Mouse (Mus musculus): ENCODE data around the gene Gm11983.

DNA sequence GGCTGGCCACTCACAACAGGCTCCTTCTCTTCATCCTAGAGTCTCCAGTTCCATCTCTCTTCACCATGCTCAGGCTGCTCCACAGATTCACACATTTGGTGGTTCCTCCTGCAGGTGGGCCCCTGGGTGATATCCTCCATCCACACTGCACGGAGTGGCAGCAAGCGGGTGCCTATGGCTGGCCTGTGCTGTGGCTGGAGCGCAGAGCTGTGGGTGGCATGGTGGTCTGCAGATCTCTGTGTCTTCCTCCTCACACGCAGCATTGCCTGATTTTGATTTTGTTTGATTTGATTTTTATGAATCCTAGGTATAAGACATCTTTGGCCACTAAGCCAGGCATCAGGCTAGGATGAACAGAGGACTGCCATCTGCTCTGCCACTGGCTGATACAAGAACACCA is 23.0 kb downstream of the Gm11983 start:
- no peak for TF ChIP-seq CTCF (IDR thresholded peaks at IDR 0.05; ENCODE audit: low read depth)
- TF ChIP-seq EP300 (IDR thresholded peaks at IDR 0.05; ENCODE audit: low read depth), result no peak
